Mouse (Mus musculus): ENCODE measurements at regions not wholly inside any gene's neighbourhood (a gene's known extent, or its start where the extent isn't known, plus 50 kb on each side); places are given as distances from the start of the nearest gene placed in this dataset.
A peak's percentile ranks its signal among the peaks of the same experiment; 100 is the strongest.

DNA sequence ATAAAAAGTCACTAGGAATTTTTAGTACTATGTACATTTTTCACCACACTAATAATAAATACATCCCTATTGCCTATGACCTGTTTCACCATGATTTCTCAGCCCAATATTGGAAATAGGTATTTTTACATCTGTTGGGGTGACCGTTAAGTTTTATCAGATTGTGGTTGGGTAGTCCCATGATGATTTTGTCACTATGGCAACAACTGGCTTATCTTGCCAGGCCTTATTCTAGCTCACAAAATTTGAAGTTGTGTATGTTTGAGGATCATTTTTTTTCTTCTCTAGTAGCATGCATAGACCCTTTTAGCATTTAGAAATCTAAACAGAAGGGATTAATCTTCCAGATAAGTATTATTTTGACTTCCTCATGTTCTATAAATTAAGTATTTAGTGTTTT is 1211.1 kb upstream of the Pcdh17 start:
- no peak for DNase-seq

DNA sequence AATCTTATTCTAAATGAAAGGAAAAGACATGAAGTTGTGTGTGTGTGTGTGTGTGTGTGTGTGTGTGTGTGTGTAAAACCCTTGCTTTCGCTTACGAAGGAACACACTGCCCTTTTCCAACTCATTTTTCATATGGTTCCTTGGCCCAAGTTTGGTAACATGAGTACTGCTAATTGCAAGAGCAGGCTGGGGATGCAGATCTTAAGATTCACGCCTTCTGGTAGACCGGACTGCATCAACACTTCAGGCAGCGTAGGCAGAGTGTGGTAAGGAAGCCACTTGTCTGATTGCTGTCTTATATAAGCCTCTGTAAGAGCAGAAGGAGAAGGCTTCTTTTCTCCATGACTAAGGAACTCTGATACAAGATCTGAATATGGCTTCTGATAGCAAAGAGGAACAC is 1196.5 kb upstream of the Pcdh17 start:
- peak; percentile 85 for DNase-seq

- no peak for DNase-seq
These were observed 1196.0 kb upstream of the Pcdh17 start for GRCm38 (mm10) chr14:83247405-83247804.

DNA sequence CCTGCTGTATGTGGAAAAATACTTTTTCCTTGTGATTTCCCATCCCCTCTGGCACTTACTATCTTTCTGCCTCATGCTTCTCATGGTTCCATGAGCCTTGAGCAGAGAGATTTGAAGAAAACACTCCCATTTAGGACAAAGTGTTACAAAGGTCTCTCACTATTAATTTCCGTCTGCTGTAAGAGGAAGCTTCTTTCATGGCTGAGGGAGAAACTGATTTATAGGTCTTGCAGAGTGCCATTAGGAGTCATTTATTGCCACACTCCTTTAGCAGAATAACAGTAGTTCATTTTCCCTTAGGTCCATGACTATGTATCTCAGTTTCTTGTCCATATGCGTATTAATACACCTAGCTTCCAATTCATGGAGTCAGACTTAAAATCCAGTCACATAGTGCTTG is 1190.4 kb upstream of the Pcdh17 start:
- DNase-seq = no peak

DNA sequence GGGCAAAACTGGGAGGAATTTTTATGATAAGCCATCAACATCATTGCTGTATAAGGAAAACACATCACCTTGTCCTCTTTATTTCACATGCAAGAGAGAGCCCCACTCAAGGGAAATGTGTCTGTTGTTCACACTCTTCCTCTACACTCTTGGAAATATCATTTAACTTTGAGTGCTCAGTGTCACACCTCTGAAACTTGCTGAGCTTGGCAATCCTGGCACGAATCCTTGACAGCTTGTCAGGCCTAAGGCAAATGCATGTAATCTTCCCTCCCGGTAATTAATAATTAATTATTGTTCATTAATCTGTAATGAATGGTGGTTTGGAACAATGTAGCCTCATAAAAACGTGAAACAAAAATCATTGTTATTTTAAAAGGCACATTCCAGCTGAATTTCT is 1140.8 kb upstream of the Pcdh17 start:
- DNase-seq = no peak

GRCm38 (mm10) chr14:83320773-83321172 is 1122.6 kb upstream of the Pcdh17 start:
- DNase-seq = no peak

DNA sequence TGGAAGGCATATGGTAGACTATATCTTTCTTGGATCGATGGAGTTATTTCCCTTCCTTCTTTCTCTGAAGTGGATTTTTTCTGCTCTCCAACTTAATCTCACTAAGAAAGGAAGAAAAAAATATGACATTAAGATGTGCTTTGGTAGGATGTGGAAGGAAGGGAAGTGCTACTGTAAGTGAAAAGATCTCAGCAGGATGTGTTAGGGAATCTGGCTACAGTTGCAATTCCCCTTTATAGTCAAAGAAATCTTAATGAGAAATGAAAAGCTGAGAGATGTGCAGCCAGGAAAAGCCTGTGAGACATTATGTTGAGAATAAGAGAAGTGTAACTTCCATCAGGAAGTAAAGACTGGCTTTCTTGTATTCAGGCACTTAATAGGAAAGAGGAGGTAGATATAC is 1080.2 kb upstream of the Pcdh17 start:
- no peak for DNase-seq
